Mouse (Mus musculus): ENCODE data around the gene Stat3.

- TF ChIP-seq POLR2A (IDR thresholded peaks at IDR 0.05; ENCODE audit: low read depth, low read length) (no peak), CTCF (IDR thresholded peaks at IDR 0.05; ENCODE audit: extremely low read depth, insufficient read depth, insufficient read length, insufficient replicate concordance) (no peak)
Observed at GRCm38 (mm10) chr11:100863141-100863540, 76.2 kb downstream of the Stat3 start.
